Mouse (Mus musculus): ENCODE data around the gene Ttll7.

DNA sequence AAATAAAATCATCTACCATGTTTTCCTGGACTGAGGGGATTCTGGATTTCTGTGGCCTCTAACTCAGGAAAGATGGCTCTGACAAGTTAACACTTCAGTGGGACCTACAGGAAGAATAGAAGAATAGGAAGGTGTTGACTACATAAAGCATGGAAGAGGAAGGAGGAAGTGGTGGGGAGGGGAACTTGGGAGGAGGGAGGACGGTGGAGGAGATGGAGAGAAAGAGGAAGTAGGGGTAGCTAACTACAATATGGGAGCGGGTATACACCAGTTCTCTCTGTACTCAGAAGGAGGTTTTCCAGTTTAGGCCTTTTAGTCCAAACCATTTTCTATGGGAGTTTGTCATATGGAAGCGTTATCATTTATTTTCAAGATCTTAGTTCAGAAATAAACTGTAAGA is 112.2 kb downstream of the Ttll7 start:
- TF ChIP-seq TCF12 (IDR thresholded peaks at IDR 0.05; ENCODE audit: insufficient read depth, poor library complexity, severe bottlenecking), result no peak
- no peak for TF ChIP-seq CEBPB (IDR thresholded peaks at IDR 0.05; ENCODE audit: insufficient read depth, poor library complexity, severe bottlenecking)

Measured in myocyte (in vitro differentiated cells).